Mouse (Mus musculus) hindbrain, embryonic 16.5 days (tissue): ENCODE measurements around the gene Trim72. TPM values are rescaled to one million over a fixed set of nuclear protein-coding genes. Genes with fewer than 3 reads are reported as not detected.

Source experiments
- ATAC-seq: fragments of 200-750 bp; cut with Nextera tagmentation; 2 replicates; pipeline ENCODE4 v1.8.0; 2017; ENCODE audit warnings: moderate TSS enrichment, moderate library complexity
- H3K27ac ChIP-seq: fragments of 300-500 bp; sonication (generic); 2 replicates; pipeline ENCODE4 v1.5.1; 2014; ENCODE audit warnings: low read depth, mild to moderate bottlenecking, control low read depth, low read length, moderate library complexity
- H3K27me3 ChIP-seq: fragments of 300-500 bp; sonication (generic); replicated peaks from 2 replicates; pipeline ENCODE4 v1.6.1; 2014; ENCODE audit warnings: low read length; ENCODE audit not compliant: control insufficient read depth, insufficient read depth
- H3K36me3 ChIP-seq: fragments of 300-500 bp; sonication (generic); 2 replicates; pipeline ENCODE4 v1.6.1; 2014; ENCODE audit warnings: mild to moderate bottlenecking, low read length, moderate library complexity, mixed read lengths; ENCODE audit not compliant: control insufficient read depth, insufficient read depth
- H3K4me1 ChIP-seq: fragments of 300-500 bp; sonication (generic); 2 replicates; pipeline ENCODE4 v1.6.1; 2014; ENCODE audit warnings: low read depth, low read length; ENCODE audit not compliant: control insufficient read depth, insufficient read depth
- H3K4me2 ChIP-seq: fragments of 300-500 bp; sonication (generic); 2 replicates; pipeline ENCODE4 v1.6.1; 2014; ENCODE audit warnings: mild to moderate bottlenecking, low read length, control low read depth, moderate library complexity
- H3K4me3 ChIP-seq: fragments of 300-500 bp; sonication (generic); 2 replicates; pipeline ENCODE4 v1.5.1; 2014; ENCODE audit warnings: mild to moderate bottlenecking, low read length, control low read depth, moderate library complexity
- H3K9ac ChIP-seq: fragments of 300-500 bp; sonication (generic); 2 replicates; pipeline ENCODE4 v1.6.1; 2014; ENCODE audit warnings: low read depth, mild to moderate bottlenecking, control low read depth, low read length, moderate library complexity
- H3K9me3 ChIP-seq: fragments of 300-500 bp; sonication (generic); 2 replicates; pipeline ENCODE4 v1.6.1; 2014; ENCODE audit warnings: mild to moderate bottlenecking, low read length, moderate library complexity; ENCODE audit not compliant: control insufficient read depth
- WGBS: fragments of 180-500 bp; shearing (Covaris S2); extraction: QIAGEN DNeasy Blood & Tissue Kit; methylation state at CpG from one replicate; pipeline ENCODE4 v1.1.7; 2014; 5-methylcytosine and 5-hydroxymethylcytosine counted together
- polyA plus RNA-seq: library from polyadenylated mRNA; unstranded; fragments of >200 nt; fragmentation: Nextera tagmentation; extraction: Ambion mirVana; gene quantifications from 2 replicates; pipeline ENCODE4 v1.2.1, GENCODE M21; 2015

Gene Trim72
- polyA plus RNA-seq: 0.27 TPM in 1 of 2 replicates, not detected in the other

- no peaks in the 10 kb centered on the region for H3K9me3 ChIP-seq
- ATAC-seq: no peak
- H3K9ac ChIP-seq: no peak within 1 kb of the TSS
- 90% methylated on average over 2 of the region's 2 CpGs for WGBS
- H3K4me2 ChIP-seq: 0 out of 2 replicates have a peak within 1 kb of the TSS, but pooled peaks have one; percentile 6
- H3K36me3 ChIP-seq: no peaks in the 10 kb centered on the region
- no peak within 1 kb of the TSS for H3K27ac ChIP-seq
- H3K27me3 ChIP-seq: no peaks in the 10 kb centered on the region
- peaks cover 3% of the 10 kb centered on the region for H3K4me1 ChIP-seq
- H3K4me3 ChIP-seq: no peak within 1 kb of the TSS
Observed at GRCm38 (mm10) chr7:128003688-128004087, at the start of gene Trim72. TSS of gene Trim72 (plus strand) at chr7:128003949.

GRCm38 (mm10) chr7:127959364-127959763, 44.4 kb upstream of the Trim72 start:
- Histone ChIP-seq H3K27ac (no peak overlapping the region), H3K9ac (no peak overlapping the region), H3K36me3 (no peaks in the 10 kb centered on the region), H3K4me2 (no peak overlapping the region), H3K9me3 (no peaks in the 10 kb centered on the region), H3K4me1 (no peaks in the 10 kb centered on the region), H3K4me3 (no peak overlapping the region), H3K27me3 (no peaks in the 10 kb centered on the region)
- WGBS: 70% methylated on average over 5 of the region's 5 CpGs
- no peak for ATAC-seq

- H3K27ac ChIP-seq: peak overlapping the region; percentile 99
- peaks cover 18% of the 10 kb centered on the region for H3K4me1 ChIP-seq
- no peak for ATAC-seq
- peak overlapping the region; percentile 100 for H3K9ac ChIP-seq
- peak overlapping the region; percentile 95 for H3K4me3 ChIP-seq
- peak overlapping the region; percentile 72 for H3K4me2 ChIP-seq
- peaks cover 10% of the 10 kb centered on the region for H3K36me3 ChIP-seq
- H3K9me3 ChIP-seq: no peaks in the 10 kb centered on the region
- no peaks in the 10 kb centered on the region for H3K27me3 ChIP-seq
- WGBS: 12% methylated on average over 10 of the region's 10 CpGs
Observed at GRCm38 (mm10) chr7:127966371-127966918, 37.3 kb upstream of the Trim72 start.

GRCm38 (mm10) chr7:127967004-127967921, 36.5 kb upstream of the Trim72 start, which contains the start of gene Fus:
TSS of gene Fus (plus strand) at chr7:127967457.
- Histone ChIP-seq H3K36me3 (peaks cover 16% of the 10 kb centered on the region), H3K4me3 (peak within 1 kb of the TSS; percentile 95), H3K27me3 (no peaks in the 10 kb centered on the region), H3K4me2 (peak within 1 kb of the TSS; percentile 82), H3K27ac (peak within 1 kb of the TSS; percentile 99), H3K9ac (peak within 1 kb of the TSS; percentile 100), H3K9me3 (no peaks in the 10 kb centered on the region), H3K4me1 (peaks cover 18% of the 10 kb centered on the region)
- peak; percentile 96 for ATAC-seq
- under 1% methylated on average over 89 of the region's 92 CpGs for WGBS

- H3K4me3 ChIP-seq: peak overlapping the region; percentile 95
- H3K27ac ChIP-seq: peak overlapping the region; percentile 99
Observed at GRCm38 (mm10) chr7:127967922-127968828, 35.6 kb upstream of the Trim72 start.

GRCm38 (mm10) chr7:127974413-127974930, 29.3 kb upstream of the Trim72 start:
- WGBS: 84% methylated on average over 2 of the region's 2 CpGs
- Histone ChIP-seq H3K4me3 (no peak overlapping the region), H3K9ac (no peak overlapping the region), H3K4me2 (no peak overlapping the region), H3K36me3 (peaks cover 72% of the 10 kb centered on the region), H3K4me1 (peaks cover 6% of the 10 kb centered on the region), H3K9me3 (no peaks in the 10 kb centered on the region), H3K27me3 (no peaks in the 10 kb centered on the region), H3K27ac (no peak overlapping the region)
- no peak for ATAC-seq

More at GRCm38 (mm10) chr7:127967922-127968828, 35.6 kb upstream of the Trim72 start:
- H3K9me3 ChIP-seq: no peaks in the 10 kb centered on the region
- ATAC-seq: peak; percentile 55; the same call in 1 of the 2 replicates
- H3K4me1 ChIP-seq: peaks cover 18% of the 10 kb centered on the region
- H3K4me2 ChIP-seq: peak overlapping the region; percentile 82
- H3K36me3 ChIP-seq: peaks cover 24% of the 10 kb centered on the region
- H3K27me3 ChIP-seq: no peaks in the 10 kb centered on the region
- WGBS: under 1% methylated on average over 42 of the region's 42 CpGs
- peak overlapping the region; percentile 100 for H3K9ac ChIP-seq

- ATAC-seq: no peak
- H3K36me3 ChIP-seq: peaks cover 81% of the 10 kb centered on the region
- H3K9me3 ChIP-seq: no peaks in the 10 kb centered on the region
- no peak overlapping the region for H3K4me3 ChIP-seq
- no peaks in the 10 kb centered on the region for H3K27me3 ChIP-seq
- no peaks in the 10 kb centered on the region; the same call in 1 of the 2 replicates for H3K4me1 ChIP-seq
- H3K9ac ChIP-seq: no peak overlapping the region
- H3K4me2 ChIP-seq: no peak overlapping the region
- WGBS: 91% methylated on average over 2 of the region's 2 CpGs
- no peak overlapping the region for H3K27ac ChIP-seq
Observed at GRCm38 (mm10) chr7:127978856-127979255, 24.9 kb upstream of the Trim72 start.

GRCm38 (mm10) chr7:127980606-127981005, 23.1 kb upstream of the Trim72 start:
- no peaks in the 10 kb centered on the region for H3K4me1 ChIP-seq
- no peak overlapping the region for H3K4me3 ChIP-seq
- H3K27ac ChIP-seq: no peak overlapping the region
- WGBS: 94% methylated on average over 3 of the region's 3 CpGs
- H3K4me2 ChIP-seq: no peak overlapping the region
- no peaks in the 10 kb centered on the region for H3K9me3 ChIP-seq
- H3K9ac ChIP-seq: no peak overlapping the region; the same call in 1 of the 2 replicates
- no peak for ATAC-seq
- peaks cover 74% of the 10 kb centered on the region for H3K36me3 ChIP-seq
- H3K27me3 ChIP-seq: no peaks in the 10 kb centered on the region
